Mouse (Mus musculus): ENCODE results near the gene Kat2b. TPM values are rescaled to one million over a fixed set of nuclear protein-coding genes. Genes with fewer than 3 reads are reported as not detected.

Gene Kat2b
- polyA plus RNA-seq, 1 experiment = 25.9 TPM

GRCm38 (mm10) chr17:53582026-53582585 is 15.4 kb downstream of the Kat2b start:
- Histone ChIP-seq H3K9me3 (replicated peaks; ENCODE audit: control insufficient read depth, insufficient read depth, low read length, poor library complexity, severe bottlenecking) (no peaks in the 10 kb centered on the region), H3K4me3 (ENCODE audit: low read depth, low read length) (no peak overlapping the region), H3K36me3 (ENCODE audit: control insufficient read depth, insufficient read depth, low read length, poor library complexity, severe bottlenecking) (no peaks in the 10 kb centered on the region), H3K9ac (ENCODE audit: low read depth, poor library complexity, severe bottlenecking) (0 out of 2 replicates have a peak overlapping the region, but pooled peaks have one; percentile 24), H3K27ac (ENCODE audit: insufficient read depth, low read length) (peak overlapping the region; percentile 82), H3K4me1 (ENCODE audit: control insufficient read depth, insufficient read depth, low read length) (peaks cover 6% of the 10 kb centered on the region), H3K27me3 (ENCODE audit: control insufficient read depth, insufficient read depth, low read length, poor library complexity, severe bottlenecking) (no peaks in the 10 kb centered on the region)
- TF ChIP-seq EP300 (IDR thresholded peaks at IDR 0.05; ENCODE audit: insufficient read depth, low read depth, low read length) (no peak), POLR2A (IDR thresholded peaks at IDR 0.05; ENCODE audit: insufficient read depth, low read length) (no peak), CTCF (IDR thresholded peaks at IDR 0.05; ENCODE audit: low read depth, low read length) (no peak)

- H3K9me3 ChIP-seq (replicated peaks; ENCODE audit: control insufficient read depth, insufficient read depth, low read length, poor library complexity, severe bottlenecking) = no peaks in the 10 kb centered on the region
- H3K36me3 ChIP-seq (ENCODE audit: control insufficient read depth, insufficient read depth, low read length, poor library complexity, severe bottlenecking) = no peaks in the 10 kb centered on the region
- H3K4me1 ChIP-seq (ENCODE audit: control insufficient read depth, insufficient read depth, low read length) = peaks cover 6% of the 10 kb centered on the region
- TF ChIP-seq POLR2A (IDR thresholded peaks at IDR 0.05; ENCODE audit: insufficient read depth, low read length) (no peak), EP300 (IDR thresholded peaks at IDR 0.05; ENCODE audit: insufficient read depth, low read depth, low read length) (no peak), CTCF (IDR thresholded peaks at IDR 0.05; ENCODE audit: low read depth, low read length) (no peak)
- H3K27ac ChIP-seq (ENCODE audit: insufficient read depth, low read length) = peak overlapping the region; percentile 82
- H3K27me3 ChIP-seq (ENCODE audit: control insufficient read depth, insufficient read depth, low read length, poor library complexity, severe bottlenecking) = no peaks in the 10 kb centered on the region
- no peak overlapping the region for H3K4me3 ChIP-seq (ENCODE audit: low read depth, low read length)
- H3K9ac ChIP-seq (ENCODE audit: low read depth, poor library complexity, severe bottlenecking) = 0 out of 2 replicates have a peak overlapping the region, but pooled peaks have one; percentile 24
Measured at GRCm38 (mm10) chr17:53582805-53583204, 16.1 kb downstream of the Kat2b start.

GRCm38 (mm10) chr17:53583846-53584579 is 17.4 kb downstream of the Kat2b start:
- no peaks in the 10 kb centered on the region for H3K9me3 ChIP-seq (replicated peaks; ENCODE audit: control insufficient read depth, insufficient read depth, low read length, poor library complexity, severe bottlenecking)
- peaks cover 4% of the 10 kb centered on the region for H3K4me1 ChIP-seq (ENCODE audit: control insufficient read depth, insufficient read depth, low read length)
- H3K27me3 ChIP-seq (ENCODE audit: control insufficient read depth, insufficient read depth, low read length, poor library complexity, severe bottlenecking) = no peaks in the 10 kb centered on the region
- H3K27ac ChIP-seq (ENCODE audit: insufficient read depth, low read length) = no peak overlapping the region
- no peaks in the 10 kb centered on the region for H3K36me3 ChIP-seq (ENCODE audit: control insufficient read depth, insufficient read depth, low read length, poor library complexity, severe bottlenecking)
- H3K9ac ChIP-seq (ENCODE audit: low read depth, poor library complexity, severe bottlenecking) = no peak overlapping the region
- no peak overlapping the region for H3K4me3 ChIP-seq (ENCODE audit: low read depth, low read length)
- no peak for TF ChIP-seq POLR2A (IDR thresholded peaks at IDR 0.05; ENCODE audit: insufficient read depth, low read length)
- TF ChIP-seq CTCF (IDR thresholded peaks at IDR 0.05; ENCODE audit: low read depth, low read length) = no peak
- no peak for TF ChIP-seq EP300 (IDR thresholded peaks at IDR 0.05; ENCODE audit: insufficient read depth, low read depth, low read length)

GRCm38 (mm10) chr17:53587074-53587851 is 20.6 kb downstream of the Kat2b start:
- no peak overlapping the region for H3K9ac ChIP-seq (ENCODE audit: low read depth, poor library complexity, severe bottlenecking)
- no peak overlapping the region for H3K4me3 ChIP-seq (ENCODE audit: low read depth, low read length)
- peak overlapping the region; percentile 63; the same call in 1 of the 2 replicates for H3K27ac ChIP-seq (ENCODE audit: insufficient read depth, low read length)
- H3K9me3 ChIP-seq (replicated peaks; ENCODE audit: control insufficient read depth, insufficient read depth, low read length, poor library complexity, severe bottlenecking) = no peaks in the 10 kb centered on the region
- H3K36me3 ChIP-seq (ENCODE audit: control insufficient read depth, insufficient read depth, low read length, poor library complexity, severe bottlenecking) = no peaks in the 10 kb centered on the region
- H3K4me1 ChIP-seq (ENCODE audit: control insufficient read depth, insufficient read depth, low read length) = peaks cover 4% of the 10 kb centered on the region
- TF ChIP-seq POLR2A (IDR thresholded peaks at IDR 0.05; ENCODE audit: insufficient read depth, low read length) (no peak), EP300 (IDR thresholded peaks at IDR 0.05; ENCODE audit: insufficient read depth, low read depth, low read length) (no peak), CTCF (IDR thresholded peaks at IDR 0.05; ENCODE audit: low read depth, low read length) (no peak)
- H3K27me3 ChIP-seq (ENCODE audit: control insufficient read depth, insufficient read depth, low read length, poor library complexity, severe bottlenecking) = no peaks in the 10 kb centered on the region

- H3K4me1 ChIP-seq (ENCODE audit: control insufficient read depth, insufficient read depth, low read length) = peaks cover 2% of the 10 kb centered on the region
- H3K27ac ChIP-seq (ENCODE audit: insufficient read depth, low read length) = peak overlapping the region; percentile 63
- no peaks in the 10 kb centered on the region for H3K27me3 ChIP-seq (ENCODE audit: control insufficient read depth, insufficient read depth, low read length, poor library complexity, severe bottlenecking)
- no peaks in the 10 kb centered on the region for H3K9me3 ChIP-seq (replicated peaks; ENCODE audit: control insufficient read depth, insufficient read depth, low read length, poor library complexity, severe bottlenecking)
- TF ChIP-seq POLR2A (IDR thresholded peaks at IDR 0.05; ENCODE audit: insufficient read depth, low read length) = no peak
- no peak for TF ChIP-seq EP300 (IDR thresholded peaks at IDR 0.05; ENCODE audit: insufficient read depth, low read depth, low read length)
- TF ChIP-seq CTCF (IDR thresholded peaks at IDR 0.05; ENCODE audit: low read depth, low read length) = no peak
- no peak overlapping the region for H3K9ac ChIP-seq (ENCODE audit: low read depth, poor library complexity, severe bottlenecking)
- no peaks in the 10 kb centered on the region for H3K36me3 ChIP-seq (ENCODE audit: control insufficient read depth, insufficient read depth, low read length, poor library complexity, severe bottlenecking)
- no peak overlapping the region for H3K4me3 ChIP-seq (ENCODE audit: low read depth, low read length)
Measured at GRCm38 (mm10) chr17:53588097-53588855, 21.6 kb downstream of the Kat2b start.

All from ES-Bruce4 (cell line).